Mouse (Mus musculus): ENCODE measurements around the gene Ugt2a2.
"Not testable (repeated sequence)": the region's sequence is repeated elsewhere in the genome, so short reads cannot be mapped to it uniquely, and the experiment has no call there.

Ugt2a2 gene

GRCm38 (mm10) chr5:87482160-87482559, at the start of gene Ugt2a2:
Gene Ugt2a2 (minus strand): TSS chr5:87482260.
- DNase-seq: no peak

- not testable (repeated sequence) for DNase-seq
Measured at GRCm38 (mm10) chr5:87523561-87523960, 41.5 kb upstream of the Ugt2a2 start.

GRCm38 (mm10) chr5:87505776-87506458, 23.9 kb upstream of the Ugt2a2 start:
- no peak for DNase-seq

DNA sequence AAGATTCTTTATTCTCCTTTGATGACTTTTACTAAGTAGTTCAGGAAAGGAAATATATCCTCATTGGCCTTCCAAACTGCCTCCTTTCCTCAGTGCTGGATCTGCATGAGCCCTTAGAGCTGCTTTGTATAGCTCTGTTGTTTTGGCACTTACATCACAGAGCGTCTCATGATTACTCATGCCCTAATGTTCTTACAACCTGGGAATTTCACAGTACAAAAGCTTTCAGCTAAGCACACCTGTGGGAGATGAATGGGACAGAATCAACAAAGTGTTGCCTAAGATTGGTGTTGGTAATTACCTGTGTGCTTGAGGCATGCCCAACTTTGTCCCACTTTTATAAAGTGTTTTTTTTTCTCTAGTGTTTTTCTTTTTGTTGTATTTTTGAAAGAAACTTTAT, 20.6 kb upstream of the Ugt2a2 start:
- DNase-seq: peak in 1 of 2 experiments; percentile 19

GRCm38 (mm10) chr5:87499341-87499740, 17.3 kb upstream of the Ugt2a2 start:
- DNase-seq: no peak

- no peak for DNase-seq
Measured at GRCm38 (mm10) chr5:87498936-87499335, 16.9 kb upstream of the Ugt2a2 start.

- no peak for DNase-seq
Measured at GRCm38 (mm10) chr5:87490771-87491170, 8.7 kb upstream of the Ugt2a2 start, which contains the start of gene Ugt2a1. Gene Ugt2a1 (minus strand): TSS chr5:87490871.

DNA sequence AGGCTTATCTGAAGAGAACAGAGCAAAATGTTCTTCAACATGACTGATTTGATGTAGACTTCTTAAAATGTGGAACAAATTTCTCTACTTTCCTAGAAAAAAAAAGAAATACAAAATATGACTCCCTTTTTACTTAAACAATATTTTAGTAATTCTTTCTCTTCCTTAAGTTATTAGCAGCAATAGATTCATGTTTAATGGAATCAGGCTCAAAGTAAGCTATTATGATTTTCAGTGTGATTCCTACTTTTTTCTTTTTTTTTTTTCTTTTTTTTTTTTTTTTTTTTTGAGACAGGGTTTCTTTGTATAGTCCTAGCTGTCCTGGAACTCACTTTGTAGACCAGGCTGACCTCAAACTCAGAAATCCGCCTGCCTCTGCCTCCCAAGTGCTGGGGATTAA, 4.6 kb upstream of the Ugt2a2 start, which contains the start of gene Gm43638:
Gm43638 (minus strand) TSS at position 101 of the 400 bp plus-strand sequence.
- not testable (repeated sequence) for DNase-seq

DNA sequence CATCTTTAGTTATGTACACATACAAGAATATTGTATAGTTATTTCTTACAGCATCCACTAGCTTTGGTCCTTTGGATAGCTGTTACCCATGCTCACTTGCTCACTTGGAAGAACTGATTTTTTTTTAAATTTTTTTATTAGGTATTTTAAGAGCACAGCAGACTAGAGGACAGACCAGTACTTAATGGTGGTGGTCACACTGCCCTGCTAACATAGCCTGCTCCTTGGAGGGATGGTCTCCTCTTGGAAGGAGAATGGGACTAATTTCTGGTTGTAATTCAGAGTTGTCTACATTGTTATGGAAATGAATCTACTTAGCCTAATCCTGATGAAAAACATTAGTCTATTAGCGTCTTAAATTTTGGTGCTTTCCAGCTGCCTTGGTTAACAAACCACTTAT, 23.2 kb downstream of the Ugt2a2 start:
- DNase-seq: no peak

- DNase-seq: no peak
Measured at GRCm38 (mm10) chr5:87457701-87458100, 24.4 kb downstream of the Ugt2a2 start.

DNA sequence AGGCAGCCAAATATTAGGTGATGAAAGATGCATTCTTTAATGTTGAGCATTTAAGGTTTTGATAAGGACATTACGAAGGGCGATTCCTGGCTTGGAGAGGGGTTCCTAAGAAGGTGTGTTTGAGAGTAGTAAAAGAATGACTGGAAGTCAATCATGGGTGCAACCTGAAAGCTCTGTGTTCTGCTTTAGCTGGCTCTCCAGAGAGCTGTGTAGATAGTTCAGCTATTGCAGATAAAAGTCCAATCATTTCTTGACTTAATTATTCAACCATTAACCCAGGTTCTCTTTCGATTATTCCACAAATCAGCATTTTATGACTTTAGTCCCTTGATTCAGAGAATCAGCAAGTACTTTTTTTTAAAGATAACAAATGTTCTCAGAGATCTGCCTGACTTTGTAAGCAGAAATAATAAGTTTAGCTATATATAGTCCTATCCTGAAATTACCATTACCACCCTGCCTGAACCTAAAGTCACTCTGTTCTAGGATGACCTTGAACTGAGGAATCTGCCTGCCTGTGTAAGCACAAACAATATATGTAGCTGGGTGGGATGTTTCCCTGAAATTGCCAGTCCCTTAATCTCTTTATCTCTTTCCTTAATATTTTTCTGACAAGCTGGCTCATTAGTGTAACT, 25.7 kb downstream of the Ugt2a2 start:
- DNase-seq: no peak

DNA sequence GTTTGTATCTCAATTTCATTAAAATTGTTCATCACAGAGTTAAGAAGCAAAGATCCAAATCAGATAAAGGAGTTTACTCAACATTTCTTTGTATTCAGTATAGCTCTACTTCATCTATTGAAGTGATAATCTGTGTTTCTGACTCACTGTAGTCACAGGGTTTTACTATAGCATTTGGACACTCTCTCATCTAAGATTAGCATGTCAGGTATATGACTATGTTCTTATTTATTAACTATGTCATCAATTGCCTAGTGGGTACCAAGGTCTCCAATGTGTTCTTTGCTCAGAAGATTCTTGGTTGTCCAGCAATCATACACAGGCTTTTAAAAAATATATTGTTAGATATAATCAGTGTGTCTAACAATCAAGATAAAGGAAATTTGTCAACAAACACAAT, 26.5 kb downstream of the Ugt2a2 start:
- DNase-seq: no peak

GRCm38 (mm10) chr5:87452514-87452913, 29.5 kb downstream of the Ugt2a2 start:
- not testable (repeated sequence) for DNase-seq

GRCm38 (mm10) chr5:87436264-87436663, 45.8 kb downstream of the Ugt2a2 start:
- peak in 1 of 2 experiments; percentile 2 for DNase-seq

GRCm38 (mm10) chr5:87425676-87426075, 56.4 kb downstream of the Ugt2a2 start:
- no peak for DNase-seq

DNA sequence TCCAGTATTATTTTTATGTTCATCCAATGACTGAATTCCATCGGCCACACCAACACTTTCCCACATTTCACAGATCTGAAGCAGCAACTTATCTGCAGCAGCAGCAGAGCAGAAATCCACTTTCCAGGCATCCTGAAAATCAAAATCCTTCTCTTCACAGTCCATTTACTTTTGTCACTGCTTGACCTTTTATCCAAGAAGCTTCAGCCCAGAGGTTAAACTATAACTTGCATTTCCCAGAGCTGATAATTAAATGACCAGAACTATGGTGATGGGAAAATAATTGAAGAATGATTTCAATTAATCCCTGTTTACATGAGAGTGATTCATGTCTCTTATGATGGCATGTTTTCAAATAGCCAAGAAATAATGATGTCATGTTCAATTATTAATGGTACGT, 58.0 kb downstream of the Ugt2a2 start, which contains the start of gene Ugt2b38:
Ugt2b38 (minus strand) TSS at position 163 of the 400 bp plus-strand sequence.
- DNase-seq: not testable (repeated sequence)
